Mouse (Mus musculus) ES-Bruce4 (cell line): ENCODE results near the gene Ear10.
"Not testable (repeated sequence)": the region's sequence is repeated elsewhere in the genome, so short reads cannot be mapped to it uniquely, and the experiment has no call there.

ENCODE experiments used
- CTCF ChIP-seq: IDR thresholded peaks from one replicate; pipeline ENCODE4 v1.8.1; 2011; ENCODE audit warnings: low read depth, low read length
- EP300 ChIP-seq: IDR thresholded peaks from 2 replicates; pipeline ENCODE4 v1.6.1; 2011; ENCODE audit warnings: low read depth, low read length; ENCODE audit not compliant: insufficient read depth
- POLR2A ChIP-seq: IDR thresholded peaks from one replicate; pipeline ENCODE4 v1.8.1; 2011; ENCODE audit warnings: low read length; ENCODE audit not compliant: insufficient read depth

- not testable (repeated sequence) for TF ChIP-seq CTCF, POLR2A, EP300
These were observed 31.7 kb upstream of the Ear10 start for GRCm38 (mm10) chr14:43955074-43955473.
